ENCODE assay signal across 25 mouse cellular contexts in the genomic region with DNA sequence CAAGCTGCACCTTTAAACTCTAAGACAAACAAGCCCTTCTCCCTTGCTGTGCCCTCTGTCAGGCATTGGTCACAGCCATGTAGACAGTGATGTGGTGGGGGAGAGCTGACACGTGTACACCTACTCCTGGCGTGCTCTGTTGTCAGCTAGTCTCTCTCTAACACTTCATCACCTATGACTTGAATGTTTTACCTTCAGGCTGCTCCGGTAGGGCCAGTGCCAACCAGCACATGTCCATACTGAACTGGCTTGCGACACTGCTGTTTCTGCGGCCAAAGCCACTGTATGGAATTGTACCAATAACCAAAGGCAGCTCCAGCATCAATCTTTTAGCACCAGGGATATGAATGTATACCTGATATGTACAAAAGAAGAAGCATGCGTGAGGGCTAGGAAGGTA.
"Had no signal": no experiment of that assay in that cellular context is flagged by ENCODE, and none has a peak within 500 bp of the region (broad histone marks: within the 10 kb centered on the region; RNA-seq: fewer than 3 reads in every experiment).

No protein-coding gene starts in this region.

- ATAC-seq: inflammation-experienced regulatory T-cells, adult 6 months; intestine, embryonic 16.5 days had no signal

- DNase-seq: gastrocnemius, adult 2 months; gastrocnemius, postnatal 10 days; gastrocnemius, postnatal 25 days; heart, adult 2 months; heart, postnatal 14 days; heart, postnatal 36 days; kidney, adult 18-20 months; kidney, adult 8-10 months; kidney, postnatal 10 days; kidney, postnatal 25 days; kidney, postnatal 4 days; liver had no signal

- H3K4me3 ChIP-seq: gastrocnemius, adult 2 months; heart, adult 2 months; heart, embryonic 13.5 days; heart, embryonic 15.5 days; hindbrain, embryonic 13.5 days; hindbrain, embryonic 15.5 days; layer of hippocampus, adult 2 months; left cerebral cortex, adult 2 months; limb, embryonic 10.5 days; limb, embryonic 12.5 days had no signal

- H3K9ac ChIP-seq: heart, embryonic 13.5 days; heart, embryonic 15.5 days; hindbrain, embryonic 13.5 days; hindbrain, embryonic 15.5 days; limb, embryonic 12.5 days; liver, embryonic 14.5 days had no signal

- H3K4me1 ChIP-seq: heart, embryonic 13.5 days; heart, embryonic 15.5 days; limb, embryonic 10.5 days; limb, embryonic 12.5 days had no signal

- H3K27ac ChIP-seq: gastrocnemius, adult 2 months; heart, adult 2 months; heart, embryonic 13.5 days; heart, embryonic 15.5 days; hindbrain, embryonic 13.5 days; hindbrain, embryonic 15.5 days; layer of hippocampus, adult 2 months; left cerebral cortex, adult 2 months; limb, embryonic 10.5 days; limb, embryonic 12.5 days; liver, embryonic 14.5 days had no signal

- H3K9me3 ChIP-seq: heart, embryonic 13.5 days; heart, embryonic 15.5 days; hindbrain, embryonic 13.5 days; hindbrain, embryonic 15.5 days; limb, embryonic 10.5 days; limb, embryonic 12.5 days had no signal

- H3K27me3 ChIP-seq: heart, embryonic 13.5 days; heart, embryonic 15.5 days; hindbrain, embryonic 13.5 days; hindbrain, embryonic 15.5 days; limb, embryonic 12.5 days had no signal

- H3K4me2 ChIP-seq: heart, embryonic 11.5 days; heart, embryonic 13.5 days; heart, embryonic 15.5 days; hindbrain, embryonic 13.5 days; hindbrain, embryonic 15.5 days; limb, embryonic 12.5 days; liver, embryonic 11.5 days had no signal
